In the genomic region with DNA sequence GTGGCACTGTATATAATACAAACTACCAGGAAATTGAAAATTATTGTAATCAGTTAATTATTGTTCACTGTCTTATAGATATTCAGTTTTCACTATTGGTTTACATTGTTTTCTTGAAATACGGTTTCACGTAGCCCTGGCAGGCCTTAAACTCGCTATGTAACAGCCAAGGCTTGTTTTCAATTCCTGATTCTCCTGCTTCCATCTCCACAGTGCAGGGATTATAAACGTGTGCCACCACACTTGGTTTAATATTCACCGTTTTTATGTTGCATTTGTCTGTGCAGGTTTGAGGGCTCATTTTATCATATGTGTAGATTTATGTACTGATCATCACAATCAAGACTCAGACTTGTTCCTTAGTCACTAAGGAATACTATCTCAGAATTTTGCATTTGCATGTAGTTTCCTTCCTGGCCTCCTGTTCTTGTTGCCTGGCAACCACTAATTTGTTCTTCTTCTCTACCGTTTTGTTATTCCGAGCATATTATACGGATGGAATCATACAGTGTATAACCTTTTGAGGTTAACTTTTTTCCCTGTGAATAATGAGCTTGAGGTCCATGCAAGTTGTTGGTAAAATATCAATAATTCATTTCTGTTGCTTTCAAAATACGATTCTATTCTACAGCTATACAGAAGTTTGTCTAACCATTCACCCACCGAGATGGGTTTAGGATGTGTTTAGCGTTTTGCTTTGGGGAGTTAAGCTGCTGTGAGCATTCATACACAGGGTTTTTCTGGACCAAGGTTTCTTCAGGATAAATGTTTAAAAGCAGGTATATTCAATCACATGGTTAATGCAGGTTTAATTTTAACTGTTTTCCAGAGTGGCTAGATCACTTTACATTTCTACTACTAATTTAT, we compare ENCODE assay signal across 31 mouse cellular contexts. TPM values are rescaled to one million over a fixed set of nuclear protein-coding genes. Genes with fewer than 3 reads are reported as not detected.
DNase-seq lines count a peak whose midpoint lies in the region; ATAC-seq lines count a peak whose summit lies in the region.
"Had no signal": no experiment of that assay in that cellular context is flagged by ENCODE, and none has a peak within 500 bp of the region (broad histone marks: within the 10 kb centered on the region; RNA-seq: fewer than 3 reads in every experiment).

No protein-coding gene starts in this region.

- 0 out of 2 replicates have a peak overlapping the region, but pooled peaks have one; percentile 32 for H3K27ac ChIP-seq in hindbrain, embryonic 14.5 days
- no peak overlapping the region for H3K27ac ChIP-seq in hindbrain, embryonic 10.5 days
- peak overlapping the region; percentile 64; the same call in 1 of the 2 replicates for H3K27ac ChIP-seq in midbrain, embryonic 14.5 days (replicated peaks; ENCODE audit: low read depth, low read length)
- H3K27ac ChIP-seq in midbrain, embryonic 11.5 days (ENCODE audit: low read depth, low read length), result no peak overlapping the region
- no peak overlapping the region for H3K27ac ChIP-seq in hindbrain, embryonic 16.5 days (ENCODE audit: low read depth, low read length)
- H3K27ac ChIP-seq: gastrocnemius, adult 2 months; heart, embryonic 15.5 days; limb, embryonic 15.5 days; liver, embryonic 14.5 days; lung, embryonic 15.5 days; stomach, postnatal 0 days had no signal

- no peak overlapping the region for H3K4me2 ChIP-seq in hindbrain, embryonic 14.5 days (replicated peaks)
- H3K4me2 ChIP-seq in midbrain, embryonic 14.5 days (ENCODE audit: low read length), result no peak overlapping the region
- H3K4me2 ChIP-seq in midbrain, embryonic 11.5 days, result no peak overlapping the region
- H3K4me2 ChIP-seq in hindbrain, embryonic 16.5 days (ENCODE audit: low read length), result no peak overlapping the region
- H3K4me2 ChIP-seq: heart, embryonic 15.5 days; limb, embryonic 15.5 days; lung, embryonic 15.5 days had no signal

- DNase-seq in hindbrain, embryonic 14.5 days (ENCODE audit: low spot score), result peak; percentile 55
- DNase-seq in hindbrain, embryonic 10.5 days (ENCODE audit: low spot score), result no peak
- peak; percentile 62 for DNase-seq in midbrain, embryonic 14.5 days
- DNase-seq in midbrain, embryonic 11.5 days (ENCODE audit: low spot score, missing footprints), result no peak
- DNase-seq in adipocyte (ENCODE audit: low spot score), result no peak
- no peak for DNase-seq in gastrocnemius, postnatal 36 days
- DNase-seq: adrenal gland, postnatal 25 days; cerebellum, adult 11-12 months; cerebellum, postnatal 14 days; gastrocnemius, adult 2 months; heart, postnatal 36 days; kidney, adult 9 months; kidney, postnatal 14 days; layer of hippocampus, postnatal 36 days; left cerebral cortex, postnatal 4 days; lung, postnatal 36 days; right cerebral cortex, postnatal 14 days had no signal

- no peak overlapping the region for H3K4me3 ChIP-seq in hindbrain, embryonic 14.5 days (replicated peaks; ENCODE audit: low read length)
- no peak overlapping the region for H3K4me3 ChIP-seq in hindbrain, embryonic 10.5 days
- H3K4me3 ChIP-seq in midbrain, embryonic 14.5 days (replicated peaks; ENCODE audit: low read depth, low read length), result no peak overlapping the region
- H3K4me3 ChIP-seq in midbrain, embryonic 11.5 days (ENCODE audit: low read depth, low read length), result no peak overlapping the region
- no peak overlapping the region for H3K4me3 ChIP-seq in hindbrain, embryonic 16.5 days (ENCODE audit: low read length)
- H3K4me3 ChIP-seq: gastrocnemius, adult 2 months; heart, embryonic 15.5 days; limb, embryonic 15.5 days; lung, embryonic 15.5 days; megakaryocyte, embryonic 14.5 days had no signal

- no peaks in the 10 kb centered on the region for H3K36me3 ChIP-seq in hindbrain, embryonic 14.5 days (replicated peaks; ENCODE audit: control insufficient read depth, insufficient read depth)
- H3K36me3 ChIP-seq in hindbrain, embryonic 10.5 days, result no peaks in the 10 kb centered on the region
- H3K36me3 ChIP-seq in midbrain, embryonic 14.5 days (ENCODE audit: control insufficient read depth, insufficient read depth, low read length), result no peaks in the 10 kb centered on the region
- no peaks in the 10 kb centered on the region for H3K36me3 ChIP-seq in midbrain, embryonic 11.5 days (ENCODE audit: control insufficient read depth, insufficient read depth, low read length)
- no peaks in the 10 kb centered on the region for H3K36me3 ChIP-seq in hindbrain, embryonic 16.5 days (ENCODE audit: control insufficient read depth, insufficient read depth, low read length)
- H3K36me3 ChIP-seq: heart, embryonic 15.5 days; limb, embryonic 15.5 days; lung, embryonic 15.5 days had no signal

- no peaks in the 10 kb centered on the region for H3K4me1 ChIP-seq in hindbrain, embryonic 14.5 days (replicated peaks; ENCODE audit: control insufficient read depth, insufficient read depth, low read length)
- no peaks in the 10 kb centered on the region for H3K4me1 ChIP-seq in hindbrain, embryonic 10.5 days (replicated peaks)
- H3K4me1 ChIP-seq in midbrain, embryonic 14.5 days (ENCODE audit: control insufficient read depth, insufficient read depth, low read length), result no peaks in the 10 kb centered on the region
- H3K4me1 ChIP-seq in midbrain, embryonic 11.5 days (ENCODE audit: control insufficient read depth, insufficient read depth, low read length), result no peaks in the 10 kb centered on the region
- no peaks in the 10 kb centered on the region for H3K4me1 ChIP-seq in hindbrain, embryonic 16.5 days (ENCODE audit: control insufficient read depth, insufficient read depth, low read depth, low read length)
- H3K4me1 ChIP-seq: heart, embryonic 15.5 days; limb, embryonic 15.5 days; lung, embryonic 15.5 days; megakaryocyte, embryonic 14.5 days had no signal

- peaks cover 69% of the 10 kb centered on the region for H3K27me3 ChIP-seq in hindbrain, embryonic 14.5 days (ENCODE audit: control insufficient read depth, insufficient read depth, low read length)
- peaks cover 83% of the 10 kb centered on the region for H3K27me3 ChIP-seq in hindbrain, embryonic 10.5 days (ENCODE audit: insufficient read depth, poor library complexity, severe bottlenecking)
- H3K27me3 ChIP-seq in midbrain, embryonic 14.5 days (ENCODE audit: control insufficient read depth, insufficient read depth, low read length), result peaks cover 14% of the 10 kb centered on the region; the same call in 1 of the 2 replicates
- peaks cover 24% of the 10 kb centered on the region for H3K27me3 ChIP-seq in midbrain, embryonic 11.5 days (ENCODE audit: control insufficient read depth, insufficient read depth, low read length)
- peaks cover 17% of the 10 kb centered on the region for H3K27me3 ChIP-seq in hindbrain, embryonic 16.5 days (replicated peaks; ENCODE audit: control insufficient read depth, insufficient read depth, low read length)

- H3K9ac ChIP-seq in hindbrain, embryonic 14.5 days, result no peak overlapping the region
- no peak overlapping the region for H3K9ac ChIP-seq in midbrain, embryonic 14.5 days (replicated peaks; ENCODE audit: low read length)
- no peak overlapping the region for H3K9ac ChIP-seq in midbrain, embryonic 11.5 days (ENCODE audit: low read length)
- no peak overlapping the region for H3K9ac ChIP-seq in hindbrain, embryonic 16.5 days (ENCODE audit: low read depth, low read length)
- H3K9ac ChIP-seq: heart, embryonic 15.5 days; limb, embryonic 15.5 days; liver, embryonic 14.5 days; lung, embryonic 15.5 days had no signal

- H3K9me3 ChIP-seq in hindbrain, embryonic 14.5 days (ENCODE audit: control insufficient read depth, low read length), result no peaks in the 10 kb centered on the region
- no peaks in the 10 kb centered on the region for H3K9me3 ChIP-seq in hindbrain, embryonic 10.5 days
- no peaks in the 10 kb centered on the region for H3K9me3 ChIP-seq in midbrain, embryonic 14.5 days (ENCODE audit: control insufficient read depth, low read length)
- H3K9me3 ChIP-seq in midbrain, embryonic 11.5 days (ENCODE audit: control insufficient read depth, low read length), result no peaks in the 10 kb centered on the region
- no peaks in the 10 kb centered on the region for H3K9me3 ChIP-seq in hindbrain, embryonic 16.5 days (ENCODE audit: control insufficient read depth, low read length)
- H3K9me3 ChIP-seq: heart, embryonic 15.5 days; limb, embryonic 15.5 days; lung, embryonic 15.5 days; megakaryocyte, embryonic 14.5 days had no signal

- no peak for ATAC-seq in hindbrain, embryonic 14.5 days (ENCODE audit: low FRiP score)
- ATAC-seq in midbrain, embryonic 14.5 days (ENCODE audit: low FRiP score, low TSS enrichment), result no peak
- ATAC-seq in midbrain, embryonic 11.5 days (ENCODE audit: low FRiP score), result no peak
- peak; percentile 79 for ATAC-seq in hindbrain, embryonic 16.5 days
- ATAC-seq: activated CD4-positive, CD25-positive, alpha-beta regulatory T cell, adult 4 months had no signal

- intact Hi-C loops in gastrocnemius, postnatal 36 days (cut with DNase I), result no loop called here

- 47% methylated on average over 11 of the region's 11 CpGs for WGBS in hindbrain, embryonic 14.5 days
- WGBS in hindbrain, embryonic 10.5 days, result 79% methylated on average over 11 of the region's 11 CpGs
- WGBS in midbrain, embryonic 14.5 days, result 53% methylated on average over 11 of the region's 11 CpGs
- WGBS in midbrain, embryonic 11.5 days, result 76% methylated on average over 11 of the region's 11 CpGs
- WGBS in hindbrain, embryonic 16.5 days, result 57% methylated on average over 11 of the region's 11 CpGs

RNA-seq across cellular contexts. Expression of gene Fam90a1b, which starts 45.3 kb away (rescaled TPM):
- 0.16 and 0.28 TPM in 2 replicates for polyA plus RNA-seq in hindbrain, embryonic 14.5 days (2014; fragmentation: Nextera tagmentation; extraction: Ambion mirVana)
- 0.09 TPM in 1 of 2 replicates, not detected in the other for polyA plus RNA-seq in hindbrain, embryonic 10.5 days (2016; fragmentation: Nextera tagmentation; extraction: Ambion mirVana)
- polyA plus RNA-seq in midbrain, embryonic 14.5 days (2014; fragmentation: Nextera tagmentation; extraction: Ambion mirVana), result 0.09 and 0.28 TPM in 2 replicates
- 0.18 TPM in 1 of 2 replicates, not detected in the other for polyA plus RNA-seq in midbrain, embryonic 11.5 days (2014; fragmentation: Nextera tagmentation; extraction: Ambion mirVana)
- 0.13 and 0.14 TPM in 2 replicates for polyA plus RNA-seq in hindbrain, embryonic 16.5 days (2015; fragmentation: Nextera tagmentation; extraction: Ambion mirVana)
- total RNA-seq in gastrocnemius, postnatal 36 days (2021), result not detected
- total RNA-seq: adrenal gland, postnatal 25 days; gastrocnemius, adult 2 months; heart, postnatal 36 days; layer of hippocampus, adult 18-20 months; MEL had no signal
- polyA plus RNA-seq: activated CD4-positive, CD25-positive, alpha-beta regulatory T cell, adult 4 months; C2C12; embryonic facial prominence, embryonic 11.5 days; heart, embryonic 15.5 days; intestine, embryonic 14.5 days; lung, embryonic 15.5 days; stomach, postnatal 0 days; urinary bladder, adult 2 months had no signal

RNA-seq across cellular contexts. Expression of gene Apoo, which starts 45.6 kb away (rescaled TPM):
- 132 and 141 TPM in 2 replicates for polyA plus RNA-seq in hindbrain, embryonic 14.5 days (2014; fragmentation: Nextera tagmentation; extraction: Ambion mirVana)
- polyA plus RNA-seq in hindbrain, embryonic 10.5 days (2016; fragmentation: Nextera tagmentation; extraction: Ambion mirVana), result 106 and 115 TPM in 2 replicates
- polyA plus RNA-seq in midbrain, embryonic 14.5 days (2014; fragmentation: Nextera tagmentation; extraction: Ambion mirVana), result 127 and 150 TPM in 2 replicates
- 111 and 119 TPM in 2 replicates for polyA plus RNA-seq in midbrain, embryonic 11.5 days (2014; fragmentation: Nextera tagmentation; extraction: Ambion mirVana)
- polyA plus RNA-seq in hindbrain, embryonic 16.5 days (2015; fragmentation: Nextera tagmentation; extraction: Ambion mirVana), result 130 and 131 TPM in 2 replicates
- total RNA-seq in gastrocnemius, postnatal 36 days (2021), result 100 to 1,000 TPM; 182 to 183 TPM

Comparison
In these comparisons a context has a peak if more than half of its experiments do, and no peak if none do; other contexts are left out.
1. DNase-seq: peak in hindbrain, embryonic 14.5 days (single experiment) and midbrain, embryonic 14.5 days (single experiment); none in hindbrain, embryonic 10.5 days (single experiment), midbrain, embryonic 11.5 days (single experiment), adipocyte (single experiment) and gastrocnemius, postnatal 36 days (0 of 2).
2. H3K27ac ChIP-seq: peak in hindbrain, embryonic 14.5 days (single experiment) and midbrain, embryonic 14.5 days (single experiment); none in hindbrain, embryonic 10.5 days (single experiment), midbrain, embryonic 11.5 days (single experiment) and hindbrain, embryonic 16.5 days (single experiment).